Mouse (Mus musculus): ENCODE results near the gene Akap13.

DNA sequence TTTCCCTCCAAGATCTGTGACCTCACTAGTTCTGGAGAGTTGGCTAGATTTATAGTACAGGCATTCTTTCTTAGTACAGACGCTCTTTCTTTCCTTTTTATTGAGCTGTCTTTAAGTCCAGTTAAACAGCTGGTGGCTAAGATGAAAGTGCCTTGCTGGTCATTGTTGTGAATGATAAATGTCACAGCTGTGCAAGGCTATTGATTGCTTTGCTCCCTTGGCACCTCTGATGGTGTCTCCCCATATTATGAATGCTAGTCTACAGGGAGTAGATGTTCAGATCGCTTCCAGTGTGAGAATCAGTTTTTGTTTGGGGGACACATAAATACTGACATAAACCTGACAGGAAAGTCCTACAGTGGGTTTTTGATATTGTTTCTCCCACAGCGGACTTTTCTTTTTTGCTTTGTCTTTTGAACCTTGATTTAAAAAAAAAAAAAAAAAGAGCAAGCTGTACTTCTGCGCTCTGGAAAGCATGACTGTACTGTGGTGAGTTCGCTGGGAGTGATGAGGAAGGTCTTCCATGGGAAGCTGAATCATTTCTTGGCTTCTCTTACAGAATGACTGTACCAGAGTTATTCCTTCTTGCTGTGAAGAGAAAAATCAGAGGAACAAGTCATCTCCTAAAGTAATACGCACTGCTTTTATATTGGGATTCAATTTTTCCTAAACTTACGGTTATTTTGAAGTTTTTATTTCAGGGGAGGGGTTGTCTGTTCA, 178.6 kb downstream of the Akap13 start:
- no peak for TF ChIP-seq CTCF (conservative IDR thresholded peaks at IDR 0.05; ENCODE audit: insufficient read depth, insufficient read length, low read depth, low read length)
- no peak for TF ChIP-seq POLR2A (IDR thresholded peaks at IDR 0.05; ENCODE audit: low read depth, low read length)
